Mouse (Mus musculus): Measurements from ENCODE around the gene Brms1. TPM values are rescaled to one million over a fixed set of nuclear protein-coding genes. Genes with fewer than 3 reads are reported as not detected.
A peak's percentile ranks its signal among the peaks of the same experiment; 100 is the strongest.

Brms1 gene
- polyA plus RNA-seq, 1 experiment from 2014 or later = 40.2 TPM

GRCm38 (mm10) chr19:5087884-5088728, 47.0 kb downstream of the Brms1 start, which contains the start of gene Yif1a:
Gene Yif1a, plus strand, starts transcription at chr19:5088538.
- ATAC-seq (replicated peaks; ENCODE audit: low FRiP score, low read depth) = peak; percentile 91
- Histone ChIP-seq H3K27me3 (ENCODE audit: insufficient read depth, low read length) (peaks cover 20% of the 10 kb centered on the region; the same call in 1 of the 2 replicates), H3K9ac (ENCODE audit: low read depth, low read length) (peak within 1 kb of the TSS; percentile 63), H3K27ac (peak within 1 kb of the TSS; percentile 78), H3K4me2 (ENCODE audit: low read length) (peak within 1 kb of the TSS; percentile 70), H3K9me3 (replicated peaks; ENCODE audit: low read length) (no peaks in the 10 kb centered on the region), H3K4me1 (replicated peaks; ENCODE audit: insufficient read depth, low read length) (peaks cover 4% of the 10 kb centered on the region; the same call in 1 of the 2 replicates), H3K36me3 (ENCODE audit: insufficient read depth, low read length) (0 out of 2 replicates have a peak, but pooled peaks cover 10% of the 10 kb centered on the region), H3K4me3 (replicated peaks; ENCODE audit: low read depth, low read length) (peak within 1 kb of the TSS; percentile 67)
- TF ChIP-seq CTCF (IDR thresholded peaks at IDR 0.05; ENCODE audit: low read depth) = peak; percentile 66
- WGBS = under 1% methylated on average over 58 of the region's 58 CpGs
- DNase-seq (ENCODE audit: low spot score) = peak; percentile 100

- Histone ChIP-seq H3K36me3 (ENCODE audit: insufficient read depth, low read length) (0 out of 2 replicates have a peak, but pooled peaks cover 10% of the 10 kb centered on the region), H3K4me3 (replicated peaks; ENCODE audit: low read depth, low read length) (no peak overlapping the region), H3K4me1 (replicated peaks; ENCODE audit: insufficient read depth, low read length) (peaks cover 4% of the 10 kb centered on the region; the same call in 1 of the 2 replicates), H3K9ac (ENCODE audit: low read depth, low read length) (peak overlapping the region; percentile 63), H3K27me3 (ENCODE audit: insufficient read depth, low read length) (peaks cover 15% of the 10 kb centered on the region; the same call in 1 of the 2 replicates), H3K4me2 (ENCODE audit: low read length) (peak overlapping the region; percentile 70), H3K9me3 (replicated peaks; ENCODE audit: low read length) (no peaks in the 10 kb centered on the region), H3K27ac (no peak overlapping the region)
- DNase-seq (ENCODE audit: low spot score) = no peak
- WGBS = 88% methylated on average over 4 of the region's 4 CpGs
- ATAC-seq (replicated peaks; ENCODE audit: low FRiP score, low read depth) = no peak
- TF ChIP-seq CTCF (IDR thresholded peaks at IDR 0.05; ENCODE audit: low read depth) = no peak
These were observed 48.2 kb downstream of the Brms1 start for GRCm38 (mm10) chr19:5089324-5089723.

GRCm38 (mm10) chr19:5092083-5092482, 50.9 kb downstream of the Brms1 start:
- 0 out of 2 replicates have a peak, but pooled peaks cover 10% of the 10 kb centered on the region for H3K36me3 ChIP-seq (ENCODE audit: insufficient read depth, low read length)
- H3K27me3 ChIP-seq (ENCODE audit: insufficient read depth, low read length) = no peaks in the 10 kb centered on the region
- H3K4me3 ChIP-seq (replicated peaks; ENCODE audit: low read depth, low read length) = no peak overlapping the region
- no peak overlapping the region for H3K9ac ChIP-seq (ENCODE audit: low read depth, low read length)
- no peak overlapping the region for H3K27ac ChIP-seq
- WGBS = 89% methylated on average over 10 of the region's 10 CpGs
- H3K9me3 ChIP-seq (replicated peaks; ENCODE audit: low read length) = no peaks in the 10 kb centered on the region
- no peak for TF ChIP-seq CTCF (IDR thresholded peaks at IDR 0.05; ENCODE audit: low read depth)
- no peak overlapping the region for H3K4me2 ChIP-seq (ENCODE audit: low read length)
- ATAC-seq (replicated peaks; ENCODE audit: low FRiP score, low read depth) (no peak), DNase-seq (ENCODE audit: low spot score) (no peak)
- H3K4me1 ChIP-seq (replicated peaks; ENCODE audit: insufficient read depth, low read length) = no peaks in the 10 kb centered on the region; the same call in 1 of the 2 replicates

- WGBS = 73% methylated on average over 12 of the region's 12 CpGs
- Histone ChIP-seq H3K4me1 (replicated peaks; ENCODE audit: insufficient read depth, low read length) (peaks cover 8% of the 10 kb centered on the region), H3K4me3 (replicated peaks; ENCODE audit: low read depth, low read length) (no peak overlapping the region), H3K4me2 (ENCODE audit: low read length) (no peak overlapping the region), H3K27ac (no peak overlapping the region), H3K27me3 (ENCODE audit: insufficient read depth, low read length) (no peaks in the 10 kb centered on the region), H3K9me3 (replicated peaks; ENCODE audit: low read length) (no peaks in the 10 kb centered on the region), H3K36me3 (ENCODE audit: insufficient read depth, low read length) (0 out of 2 replicates have a peak, but pooled peaks cover 10% of the 10 kb centered on the region), H3K9ac (ENCODE audit: low read depth, low read length) (no peak overlapping the region)
- ATAC-seq (replicated peaks; ENCODE audit: low FRiP score, low read depth) (0 out of 2 replicates have a peak, but pooled peaks have one; percentile 1), DNase-seq (ENCODE audit: low spot score) (no peak)
- no peak for TF ChIP-seq CTCF (IDR thresholded peaks at IDR 0.05; ENCODE audit: low read depth)
These were observed 52.5 kb downstream of the Brms1 start for GRCm38 (mm10) chr19:5093481-5094242.

GRCm38 (mm10) chr19:5094243-5094632, 53.1 kb downstream of the Brms1 start:
- Histone ChIP-seq H3K4me1 (replicated peaks; ENCODE audit: insufficient read depth, low read length) (peaks cover 10% of the 10 kb centered on the region), H3K9ac (ENCODE audit: low read depth, low read length) (no peak overlapping the region), H3K4me3 (replicated peaks; ENCODE audit: low read depth, low read length) (no peak overlapping the region), H3K27me3 (ENCODE audit: insufficient read depth, low read length) (no peaks in the 10 kb centered on the region), H3K36me3 (ENCODE audit: insufficient read depth, low read length) (0 out of 2 replicates have a peak, but pooled peaks cover 10% of the 10 kb centered on the region), H3K4me2 (ENCODE audit: low read length) (no peak overlapping the region), H3K27ac (no peak overlapping the region), H3K9me3 (replicated peaks; ENCODE audit: low read length) (no peaks in the 10 kb centered on the region)
- WGBS = 1% methylated on average over 21 of the region's 21 CpGs
- DNase-seq (ENCODE audit: low spot score) = peak; percentile 94
- peak; percentile 71 for ATAC-seq (replicated peaks; ENCODE audit: low FRiP score, low read depth)
- peak; percentile 92 for TF ChIP-seq CTCF (IDR thresholded peaks at IDR 0.05; ENCODE audit: low read depth)

Data from kidney, postnatal 0 days (tissue).